Mouse (Mus musculus) hindbrain, embryonic 16.5 days (tissue): ENCODE measurements around the gene Zfp759. TPM values are rescaled to one million over a fixed set of nuclear protein-coding genes. Genes with fewer than 3 reads are reported as not detected.
"Not testable (repeated sequence)": the region's sequence is repeated elsewhere in the genome, so short reads cannot be mapped to it uniquely, and the experiment has no call there.

ENCODE experiments used
- ATAC-seq: fragments of 200-750 bp; cut with Nextera tagmentation; 2 replicates; pipeline ENCODE4 v1.8.0; 2017; ENCODE audit warnings: moderate TSS enrichment, moderate library complexity
- H3K27ac ChIP-seq: fragments of 300-500 bp; sonication (generic); 2 replicates; pipeline ENCODE4 v1.5.1; 2014; ENCODE audit warnings: low read depth, mild to moderate bottlenecking, control low read depth, low read length, moderate library complexity
- H3K27me3 ChIP-seq: fragments of 300-500 bp; sonication (generic); replicated peaks from 2 replicates; pipeline ENCODE4 v1.6.1; 2014; ENCODE audit warnings: low read length; ENCODE audit not compliant: control insufficient read depth, insufficient read depth
- H3K36me3 ChIP-seq: fragments of 300-500 bp; sonication (generic); 2 replicates; pipeline ENCODE4 v1.6.1; 2014; ENCODE audit warnings: mild to moderate bottlenecking, low read length, moderate library complexity, mixed read lengths; ENCODE audit not compliant: control insufficient read depth, insufficient read depth
- H3K4me1 ChIP-seq: fragments of 300-500 bp; sonication (generic); 2 replicates; pipeline ENCODE4 v1.6.1; 2014; ENCODE audit warnings: low read depth, low read length; ENCODE audit not compliant: control insufficient read depth, insufficient read depth
- H3K4me2 ChIP-seq: fragments of 300-500 bp; sonication (generic); 2 replicates; pipeline ENCODE4 v1.6.1; 2014; ENCODE audit warnings: mild to moderate bottlenecking, low read length, control low read depth, moderate library complexity
- H3K4me3 ChIP-seq: fragments of 300-500 bp; sonication (generic); 2 replicates; pipeline ENCODE4 v1.5.1; 2014; ENCODE audit warnings: mild to moderate bottlenecking, low read length, control low read depth, moderate library complexity
- H3K9ac ChIP-seq: fragments of 300-500 bp; sonication (generic); 2 replicates; pipeline ENCODE4 v1.6.1; 2014; ENCODE audit warnings: low read depth, mild to moderate bottlenecking, control low read depth, low read length, moderate library complexity
- H3K9me3 ChIP-seq: fragments of 300-500 bp; sonication (generic); 2 replicates; pipeline ENCODE4 v1.6.1; 2014; ENCODE audit warnings: mild to moderate bottlenecking, low read length, moderate library complexity; ENCODE audit not compliant: control insufficient read depth
- WGBS: fragments of 180-500 bp; shearing (Covaris S2); extraction: QIAGEN DNeasy Blood & Tissue Kit; methylation state at CpG from one replicate; pipeline ENCODE4 v1.1.7; 2014; 5-methylcytosine and 5-hydroxymethylcytosine counted together
- polyA plus RNA-seq: library from polyadenylated mRNA; unstranded; fragments of >200 nt; fragmentation: Nextera tagmentation; extraction: Ambion mirVana; gene quantifications from 2 replicates; pipeline ENCODE4 v1.2.1, GENCODE M21; 2015

The Zfp759 gene
- polyA plus RNA-seq, 1 experiment from 2014 or later = 5.0 TPM

DNA sequence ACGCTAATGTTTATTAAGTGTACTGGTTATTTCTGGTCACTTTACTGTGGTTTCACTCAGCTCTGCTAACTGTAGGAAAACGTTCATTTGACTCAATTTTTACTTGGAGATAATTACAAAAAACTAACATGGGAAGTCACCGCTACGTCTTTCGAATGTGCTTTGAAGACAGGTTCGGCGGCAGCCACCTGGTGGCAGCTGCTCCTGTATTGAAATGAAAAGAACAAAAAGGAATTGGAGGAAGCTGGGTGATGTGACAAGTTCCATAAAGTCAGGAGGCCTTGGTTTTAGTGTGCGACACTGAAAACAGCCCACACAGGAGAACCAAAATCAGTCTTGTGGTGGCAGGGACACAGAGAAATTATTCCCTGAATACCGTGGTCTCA, 12.6 kb upstream of the Zfp759 start:
- 6% methylated on average over 9 of the region's 9 CpGs for WGBS
- H3K9ac ChIP-seq = peak overlapping the region; percentile 53
- H3K4me1 ChIP-seq = peaks cover 3% of the 10 kb centered on the region
- peaks cover 2% of the 10 kb centered on the region; the same call in 1 of the 2 replicates for H3K36me3 ChIP-seq
- 0 out of 2 replicates have a peak, but pooled peaks cover 2% of the 10 kb centered on the region for H3K9me3 ChIP-seq
- H3K4me3 ChIP-seq = peak overlapping the region; percentile 54
- ATAC-seq = peak; percentile 84
- peak overlapping the region; percentile 37; the same call in 1 of the 2 replicates for H3K27ac ChIP-seq
- peak overlapping the region; percentile 86 for H3K4me2 ChIP-seq
- H3K27me3 ChIP-seq = no peaks in the 10 kb centered on the region

GRCm38 (mm10) chr13:67112096-67112495, 9.4 kb upstream of the Zfp759 start:
- no peak overlapping the region for H3K9ac ChIP-seq
- no peak overlapping the region for H3K4me2 ChIP-seq
- no peak for ATAC-seq
- 84% methylated on average over 12 of the region's 12 CpGs for WGBS
- no peak overlapping the region for H3K4me3 ChIP-seq
- no peaks in the 10 kb centered on the region for H3K9me3 ChIP-seq
- no peak overlapping the region for H3K27ac ChIP-seq
- H3K36me3 ChIP-seq = no peaks in the 10 kb centered on the region
- H3K4me1 ChIP-seq = peaks cover 3% of the 10 kb centered on the region
- H3K27me3 ChIP-seq = no peaks in the 10 kb centered on the region

DNA sequence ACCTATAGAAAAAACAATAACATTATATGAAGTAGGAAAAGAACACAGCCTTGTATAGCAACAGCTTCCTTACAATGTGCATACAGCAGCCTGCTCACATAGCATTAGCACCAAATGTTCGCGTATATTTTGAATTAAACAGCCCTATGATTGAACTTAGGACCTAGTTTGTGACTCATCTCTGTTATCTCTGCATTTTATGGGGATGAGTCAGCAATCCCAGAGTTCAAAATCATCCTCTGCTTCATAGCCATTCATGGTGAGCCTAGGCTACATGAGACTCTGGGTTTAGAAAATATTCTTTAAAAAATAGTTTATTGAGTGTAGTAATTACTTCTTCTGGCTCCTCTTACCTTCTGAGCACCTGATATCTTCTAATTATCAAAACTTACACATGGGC, 8.2 kb upstream of the Zfp759 start:
- H3K27ac ChIP-seq = no peak overlapping the region
- no peak for ATAC-seq
- no peaks in the 10 kb centered on the region for H3K27me3 ChIP-seq
- no peaks in the 10 kb centered on the region for H3K4me1 ChIP-seq
- H3K36me3 ChIP-seq = no peaks in the 10 kb centered on the region
- 95% methylated on average over 2 of the region's 2 CpGs for WGBS
- no peak overlapping the region for H3K9ac ChIP-seq
- H3K9me3 ChIP-seq = no peaks in the 10 kb centered on the region
- H3K4me3 ChIP-seq = no peak overlapping the region
- no peak overlapping the region for H3K4me2 ChIP-seq

GRCm38 (mm10) chr13:67116163-67116562, 5.3 kb upstream of the Zfp759 start, which contains the start of gene Rslcan18:
TSS of gene Rslcan18 (minus strand) at chr13:67116263.
- not testable (repeated sequence) for ATAC-seq, H3K4me1 ChIP-seq, H3K4me3 ChIP-seq, H3K9ac ChIP-seq, H3K27ac ChIP-seq, H3K36me3 ChIP-seq, H3K9me3 ChIP-seq, H3K4me2 ChIP-seq, H3K27me3 ChIP-seq
- WGBS = 92% methylated on average over 8 of the region's 8 CpGs

GRCm38 (mm10) chr13:67124460-67124859, 3.0 kb downstream of the Zfp759 start:
- 86% methylated on average over 1 of the region's 1 CpGs for WGBS

GRCm38 (mm10) chr13:67127507-67127906, 6.0 kb downstream of the Zfp759 start:
- not testable (repeated sequence) for ATAC-seq, H3K27me3 ChIP-seq, H3K9me3 ChIP-seq, H3K27ac ChIP-seq, H3K4me1 ChIP-seq, H3K9ac ChIP-seq, H3K36me3 ChIP-seq
- WGBS = 79% methylated on average over 10 of the region's 10 CpGs
- peak overlapping the region; percentile 65 for H3K4me2 ChIP-seq
- H3K4me3 ChIP-seq = peak overlapping the region; percentile 55

More at GRCm38 (mm10) chr13:67124460-67124859, 3.0 kb downstream of the Zfp759 start:
- Histone ChIP-seq H3K36me3 (no peaks in the 10 kb centered on the region), H3K27me3 (no peaks in the 10 kb centered on the region), H3K9me3 (no peaks in the 10 kb centered on the region), H3K4me2 (no peak overlapping the region), H3K4me3 (no peak overlapping the region), H3K27ac (no peak overlapping the region), H3K4me1 (peaks cover 6% of the 10 kb centered on the region), H3K9ac (no peak overlapping the region)
- ATAC-seq = no peak

DNA sequence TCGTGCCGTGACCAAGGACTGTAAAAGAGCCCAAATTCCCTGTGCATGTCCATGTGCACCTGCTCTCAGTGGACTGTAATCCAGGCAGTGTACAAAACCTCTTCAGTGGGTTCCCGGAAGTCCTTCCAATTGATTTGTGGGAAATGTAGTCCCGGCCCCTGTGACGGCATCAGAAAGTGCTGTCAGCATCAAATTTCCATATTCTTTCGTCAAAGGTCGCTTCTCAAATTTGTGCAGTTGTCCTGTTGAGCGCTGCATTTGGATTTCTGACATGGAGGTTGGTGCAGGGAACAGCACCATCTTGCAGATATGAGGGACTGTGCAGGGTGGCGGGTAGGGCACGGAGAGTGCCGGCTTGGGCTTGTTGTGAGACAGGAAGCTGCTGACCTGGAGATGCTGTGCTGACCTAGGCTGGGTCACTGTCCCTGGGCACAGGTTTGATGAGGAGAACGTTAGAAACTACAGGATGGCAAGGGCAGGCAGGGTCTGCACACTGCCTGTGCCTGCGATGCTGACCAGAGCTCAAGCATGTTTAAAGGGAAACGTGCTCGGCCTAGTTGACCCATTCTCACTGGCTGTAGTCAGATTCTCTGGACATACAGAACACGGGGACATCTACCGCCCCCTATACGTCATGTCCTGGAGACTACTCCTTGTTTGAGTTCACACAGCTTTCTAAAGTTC, 6.7 kb downstream of the Zfp759 start:
- Histone ChIP-seq H3K4me2 (peak overlapping the region; percentile 65), H3K27ac (peak overlapping the region; percentile 20), H3K4me3 (peak overlapping the region; percentile 55), H3K9me3 (no peaks in the 10 kb centered on the region), H3K27me3 (no peaks in the 10 kb centered on the region), H3K36me3 (no peaks in the 10 kb centered on the region), H3K4me1 (peaks cover 6% of the 10 kb centered on the region), H3K9ac (peak overlapping the region; percentile 73)
- peak; percentile 99 for ATAC-seq
- 2% methylated on average over 18 of the region's 18 CpGs for WGBS

GRCm38 (mm10) chr13:67166122-67166521, 44.7 kb downstream of the Zfp759 start:
- H3K4me1 ChIP-seq, H3K9ac ChIP-seq, H3K27ac ChIP-seq, H3K27me3 ChIP-seq, H3K36me3 ChIP-seq, H3K9me3 ChIP-seq, H3K4me3 ChIP-seq, ATAC-seq, H3K4me2 ChIP-seq: not testable (repeated sequence)
- WGBS = 63% methylated on average over 4 of the region's 4 CpGs

GRCm38 (mm10) chr13:67172991-67173722, 51.7 kb downstream of the Zfp759 start, which contains the start of gene Rsl1:
TSS of gene Rsl1 (plus strand) at chr13:67173182.
- not testable (repeated sequence) for H3K27me3 ChIP-seq, H3K9me3 ChIP-seq, H3K36me3 ChIP-seq, H3K4me1 ChIP-seq
- peak within 1 kb of the TSS; percentile 61 for H3K4me3 ChIP-seq
- peak; percentile 99 for ATAC-seq
- H3K4me2 ChIP-seq = peak within 1 kb of the TSS; percentile 63
- peak within 1 kb of the TSS; percentile 20 for H3K27ac ChIP-seq
- 1% methylated on average over 16 of the region's 17 CpGs for WGBS
- H3K9ac ChIP-seq = peak within 1 kb of the TSS; percentile 73
